Mouse (Mus musculus) lung, adult 2 months (tissue): Measurements from ENCODE around the gene Slc25a13.

ENCODE experiments used
- CTCF ChIP-seq: fragments of 200-500 bp; IDR thresholded peaks from 2 replicates; pipeline ENCODE4 v1.5.1; 2011; ENCODE audit warnings: mild to moderate bottlenecking, low read length, control low read depth; ENCODE audit not compliant: insufficient read depth
- POLR2A ChIP-seq: fragments of 200-500 bp; IDR thresholded peaks from 2 replicates; pipeline ENCODE4 v1.6.1; 2011; ENCODE audit warnings: low read depth, mild to moderate bottlenecking, control low read depth, low read length, borderline replicate concordance; ENCODE audit errors: extremely low read depth

DNA sequence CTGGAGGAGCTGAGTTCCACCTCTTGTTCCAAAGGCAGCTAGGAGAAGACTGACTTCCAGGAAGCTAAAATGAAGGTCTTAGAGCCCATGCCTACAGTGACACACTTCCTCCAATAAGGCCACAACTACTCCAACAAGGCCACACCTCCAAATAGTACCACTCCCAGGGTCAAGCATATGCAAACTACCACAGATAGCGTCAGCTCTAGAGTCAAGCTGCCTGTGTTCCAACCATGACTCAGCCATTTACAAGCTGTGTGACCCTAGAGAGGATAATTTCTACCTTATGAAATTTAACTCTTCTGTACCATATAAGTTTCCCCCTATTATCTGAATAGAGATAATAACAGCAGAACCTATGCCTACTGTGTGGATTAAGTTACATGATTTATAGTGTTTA, 9.6 kb downstream of the Slc25a13 start:
- TF ChIP-seq CTCF (no peak), POLR2A (no peak)
